Comparison of ENCODE assay signal across 8 mouse cellular contexts in the genomic region with DNA sequence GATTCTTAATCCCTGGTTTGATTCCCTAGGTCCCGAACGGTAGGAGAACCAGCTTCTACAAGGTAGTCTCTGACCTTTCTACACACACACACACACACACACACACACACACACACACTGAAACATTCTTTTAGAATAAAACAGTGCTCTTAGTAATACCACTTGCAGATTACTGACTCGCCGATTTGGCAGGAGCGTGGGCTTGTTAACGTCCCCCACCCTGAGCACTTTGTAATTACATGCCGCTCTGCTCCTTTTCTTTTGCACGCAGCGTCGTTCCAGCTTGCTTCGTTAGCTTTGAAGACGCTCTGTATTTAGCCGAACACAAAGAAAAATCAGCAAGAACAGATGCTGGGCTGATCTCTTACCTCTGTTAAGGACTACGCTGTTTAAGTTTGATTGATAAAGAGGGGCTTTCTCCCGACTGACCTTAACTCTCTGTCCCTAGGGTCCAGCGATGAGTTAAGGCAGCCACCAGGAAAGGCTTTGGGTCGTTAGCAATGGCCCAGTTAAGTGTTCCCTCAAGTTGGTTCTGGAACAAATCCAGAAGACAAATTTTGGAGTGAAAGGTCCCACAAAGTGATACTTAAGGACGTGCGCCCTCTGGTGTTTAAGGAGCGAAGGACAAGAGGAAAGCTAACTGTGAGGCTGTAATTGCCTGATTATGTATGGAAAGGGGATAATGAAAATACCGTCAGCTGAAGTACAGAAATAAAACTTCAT. TPM values are rescaled to one million over a fixed set of nuclear protein-coding genes. Genes with fewer than 3 reads are reported as not detected.
DNase-seq lines count a peak whose midpoint lies in the region; ATAC-seq and TF ChIP-seq lines count a peak whose summit lies in the region.

No protein-coding gene starts in this region.

- ATAC-seq in midbrain, embryonic 14.5 days (ENCODE audit: low FRiP score, low TSS enrichment), result peak; percentile 53; the same call in 1 of the 2 replicates

- peak overlapping the region; percentile 55 for H3K9ac ChIP-seq in heart, adult 2 months (ENCODE audit: low read depth, low read length)
- H3K9ac ChIP-seq in midbrain, embryonic 14.5 days (replicated peaks; ENCODE audit: low read length), result no peak overlapping the region; the same call in 1 of the 2 replicates

- peak; percentile 39 for DNase-seq in thymus, adult 2 months
- no peak for DNase-seq in thymus, adult 18-20 months
- DNase-seq in embryo, embryonic 9.5 days (ENCODE audit: extremely low spot score), result peak; percentile 71
- peak; percentile 61 to 76 for DNase-seq in heart, adult 2 months
- DNase-seq in kidney, adult 18-20 months, result peak; percentile 78
- peak; percentile 82 for DNase-seq in limb, embryonic 10.5 days (ENCODE audit: low spot score)
- peak; percentile 96 for DNase-seq in midbrain, embryonic 14.5 days
- DNase-seq in spleen, adult 12 weeks (ENCODE audit: low spot score), result peak; percentile 4

- TF ChIP-seq EP300 in heart, adult 2 months (IDR thresholded peaks at IDR 0.05; ENCODE audit: insufficient read depth, low read depth, low read length), result no peak

- no peak for TF ChIP-seq CTCF in thymus, adult 2 months (IDR thresholded peaks at IDR 0.05; ENCODE audit: borderline replicate concordance, control insufficient read depth, extremely low read depth, insufficient read depth, low read length, poor library complexity)
- peak; percentile 94 for TF ChIP-seq CTCF in heart, adult 2 months (IDR thresholded peaks at IDR 0.05)

- no peaks in the 10 kb centered on the region for H3K79me2 ChIP-seq in heart, adult 2 months (replicated peaks; ENCODE audit: control insufficient read depth, insufficient read depth, low read length)

- H3K9me3 ChIP-seq in limb, embryonic 10.5 days (replicated peaks), result no peaks in the 10 kb centered on the region
- no peaks in the 10 kb centered on the region for H3K9me3 ChIP-seq in midbrain, embryonic 14.5 days (ENCODE audit: control insufficient read depth, low read length)

- no peak overlapping the region for H3K4me3 ChIP-seq in thymus, adult 2 months (ENCODE audit: control insufficient read depth, insufficient read depth, low read length)
- H3K4me3 ChIP-seq in heart, adult 2 months, result peak overlapping the region; percentile 40
- H3K4me3 ChIP-seq in limb, embryonic 10.5 days, result no peak overlapping the region
- H3K4me3 ChIP-seq in midbrain, embryonic 14.5 days (replicated peaks; ENCODE audit: low read depth, low read length), result peak overlapping the region; percentile 16

- peak overlapping the region; percentile 55 for H3K4me2 ChIP-seq in midbrain, embryonic 14.5 days (ENCODE audit: low read length)

- H3K36me3 ChIP-seq in thymus, adult 2 months (ENCODE audit: control insufficient read depth, insufficient read depth, low read length), result no peaks in the 10 kb centered on the region
- H3K36me3 ChIP-seq in heart, adult 2 months (ENCODE audit: control insufficient read depth, insufficient read depth, low read length), result no peaks in the 10 kb centered on the region
- no peaks in the 10 kb centered on the region for H3K36me3 ChIP-seq in limb, embryonic 10.5 days
- H3K36me3 ChIP-seq in midbrain, embryonic 14.5 days (ENCODE audit: control insufficient read depth, insufficient read depth, low read length), result no peaks in the 10 kb centered on the region

- H3K27ac ChIP-seq in thymus, adult 2 months (ENCODE audit: control insufficient read depth, insufficient read depth, low read length), result no peak overlapping the region
- peak overlapping the region; percentile 48 for H3K27ac ChIP-seq in heart, adult 2 months
- H3K27ac ChIP-seq in limb, embryonic 10.5 days, result peak overlapping the region; percentile 65; the same call in 1 of the 2 replicates
- no peak overlapping the region for H3K27ac ChIP-seq in midbrain, embryonic 14.5 days (replicated peaks; ENCODE audit: low read depth, low read length)

- intact Hi-C loops in heart, adult 2 months (cut with DNase I), result loop anchor here (2.0 kb wide), 1 partner anchor 359 kb away; no protein-coding TSS in a partner anchor

- H3K4me1 ChIP-seq in thymus, adult 2 months (replicated peaks; ENCODE audit: control insufficient read depth, insufficient read depth, low read length), result no peaks in the 10 kb centered on the region
- H3K4me1 ChIP-seq in heart, adult 2 months (ENCODE audit: control insufficient read depth, insufficient read depth, low read length), result peaks cover 1% of the 10 kb centered on the region; the same call in 1 of the 2 replicates
- 0 out of 2 replicates have a peak, but pooled peaks cover 3% of the 10 kb centered on the region for H3K4me1 ChIP-seq in limb, embryonic 10.5 days
- H3K4me1 ChIP-seq in midbrain, embryonic 14.5 days (ENCODE audit: control insufficient read depth, insufficient read depth, low read length), result peaks cover 3% of the 10 kb centered on the region; the same call in 1 of the 2 replicates

- TF ChIP-seq POLR2A in thymus, adult 2 months (IDR thresholded peaks at IDR 0.05; ENCODE audit: control insufficient read depth, extremely low read depth, insufficient read depth, low read length, poor library complexity), result no peak
- no peak for TF ChIP-seq POLR2A in heart, adult 2 months (IDR thresholded peaks at IDR 0.05; ENCODE audit: insufficient read depth, low read depth, low read length)

- no peaks in the 10 kb centered on the region for H3K27me3 ChIP-seq in thymus, adult 2 months (ENCODE audit: control insufficient read depth, insufficient read depth, low read length)
- H3K27me3 ChIP-seq in heart, adult 2 months (ENCODE audit: control insufficient read depth, insufficient read depth, low read length), result no peaks in the 10 kb centered on the region
- no peaks in the 10 kb centered on the region for H3K27me3 ChIP-seq in limb, embryonic 10.5 days (ENCODE audit: low read depth, poor library complexity, severe bottlenecking)
- H3K27me3 ChIP-seq in midbrain, embryonic 14.5 days (ENCODE audit: control insufficient read depth, insufficient read depth, low read length), result no peaks in the 10 kb centered on the region

- 47% methylated on average over 21 of the region's 21 CpGs for WGBS in thymus, adult 2 months
- 21% methylated on average over 21 of the region's 21 CpGs for WGBS in heart, adult 2 months
- WGBS in limb, embryonic 10.5 days, result 41% methylated on average over 21 of the region's 21 CpGs
- 15% methylated on average over 21 of the region's 21 CpGs for WGBS in midbrain, embryonic 14.5 days

RNA-seq across cellular contexts. Expression of gene Commd2, which starts 26.1 kb away (rescaled TPM):
- 23.6 and 31.8 TPM in 2 replicates for polyA plus RNA-seq in thymus, adult 2 months (2012; rRNA removed)
- total RNA-seq in heart, adult 2 months (2021), result 10 to 100 TPM; 12.2 to 13.9 TPM
- 11.9 and 19.4 TPM in 2 replicates for polyA plus RNA-seq in heart, adult 2 months (2012; rRNA removed)
- polyA plus RNA-seq in limb, embryonic 10.5 days (2016; fragmentation: Nextera tagmentation; extraction: Ambion mirVana), result 72.8 and 80.9 TPM in 2 replicates
- polyA plus RNA-seq in midbrain, embryonic 14.5 days (2014; fragmentation: Nextera tagmentation; extraction: Ambion mirVana), result 82.8 and 85.1 TPM in 2 replicates

RNA-seq across cellular contexts. Expression of gene Wwtr1, which starts 49.7 kb away (rescaled TPM):
- polyA plus RNA-seq in thymus, adult 2 months (2012; rRNA removed), result 5.4 and 6.1 TPM in 2 replicates
- 10 to 100 TPM; 46.5 to 49.1 TPM for total RNA-seq in heart, adult 2 months (2021)
- 28.2 and 40.6 TPM in 2 replicates for polyA plus RNA-seq in heart, adult 2 months (2012; rRNA removed)
- 8.3 and 10.7 TPM in 2 replicates for polyA plus RNA-seq in limb, embryonic 10.5 days (2016; fragmentation: Nextera tagmentation; extraction: Ambion mirVana)
- 7.2 TPM in 2 replicates for polyA plus RNA-seq in midbrain, embryonic 14.5 days (2014; fragmentation: Nextera tagmentation; extraction: Ambion mirVana)

Comparison
In these comparisons a context has a peak if more than half of its experiments do, and no peak if none do; other contexts are left out.
1. DNase-seq: peak in thymus, adult 2 months (single experiment), embryo, embryonic 9.5 days (single experiment), heart, adult 2 months (2 of 2), kidney, adult 18-20 months (single experiment), limb, embryonic 10.5 days (single experiment), midbrain, embryonic 14.5 days (single experiment) and spleen, adult 12 weeks (single experiment); none in thymus, adult 18-20 months (0 of 2).
2. H3K27ac ChIP-seq: peak in heart, adult 2 months (single experiment) and limb, embryonic 10.5 days (single experiment); none in thymus, adult 2 months (single experiment) and midbrain, embryonic 14.5 days (single experiment).
3. H3K4me3 ChIP-seq: peak in heart, adult 2 months (single experiment) and midbrain, embryonic 14.5 days (single experiment); none in thymus, adult 2 months (single experiment) and limb, embryonic 10.5 days (single experiment).